Mouse (Mus musculus) forebrain, embryonic 15.5 days (tissue): ENCODE data around the gene Ddx52. TPM values are rescaled to one million over a fixed set of nuclear protein-coding genes. Genes with fewer than 3 reads are reported as not detected.

Source experiments
- ATAC-seq: fragments of 200-750 bp; cut with Nextera tagmentation; replicated peaks from 2 replicates; pipeline ENCODE4 v1.8.0; 2017; ENCODE audit warnings: mild to moderate bottlenecking, moderate TSS enrichment, moderate library complexity
- H3K27ac ChIP-seq: fragments of 300-500 bp; sonication (generic); replicated peaks from 2 replicates; pipeline ENCODE4 v1.5.1; 2015; ENCODE audit warnings: mild to moderate bottlenecking, inconsistent platforms
- H3K27me3 ChIP-seq: fragments of 300-500 bp; sonication (generic); 2 replicates; pipeline ENCODE4 v1.6.1; 2015; ENCODE audit warnings: inconsistent platforms
- H3K36me3 ChIP-seq: fragments of 300-500 bp; sonication (generic); 2 replicates; pipeline ENCODE4 v1.6.1; 2015; ENCODE audit warnings: mild to moderate bottlenecking, inconsistent platforms
- H3K4me1 ChIP-seq: fragments of 300-500 bp; sonication (generic); 2 replicates; pipeline ENCODE4 v1.6.1; 2015; ENCODE audit warnings: inconsistent platforms
- H3K4me2 ChIP-seq: fragments of 300-500 bp; sonication (generic); replicated peaks from 2 replicates; pipeline ENCODE4 v1.6.1; 2015; ENCODE audit warnings: mild to moderate bottlenecking, inconsistent platforms
- H3K4me3 ChIP-seq: fragments of 300-500 bp; sonication (generic); 2 replicates; pipeline ENCODE4 v1.5.1; 2015; ENCODE audit warnings: mild to moderate bottlenecking, inconsistent platforms
- H3K9ac ChIP-seq: fragments of 300-500 bp; sonication (generic); replicated peaks from 2 replicates; pipeline ENCODE4 v1.6.1; 2015; ENCODE audit warnings: mild to moderate bottlenecking, inconsistent platforms
- H3K9me3 ChIP-seq: fragments of 300-500 bp; sonication (generic); 2 replicates; pipeline ENCODE4 v1.6.1; 2016; ENCODE audit warnings: inconsistent platforms
- WGBS: fragments of 180-500 bp; shearing (Covaris S2); methylation state at CpG from one replicate; pipeline ENCODE4 v1.1.7; 2015; ENCODE audit warnings: mixed read lengths; 5-methylcytosine and 5-hydroxymethylcytosine counted together
- polyA plus RNA-seq: library from polyadenylated mRNA; unstranded; fragments of >200 nt; fragmentation: Nextera tagmentation; extraction: Ambion mirVana; gene quantifications from 2 replicates; pipeline ENCODE4 v1.2.1, GENCODE M21; 2015

The Ddx52 gene
- polyA plus RNA-seq, 1 experiment from 2014 or later: 31.4 TPM

GRCm38 (mm10) chr11:84001257-84001656, 59.4 kb downstream of the Ddx52 start:
- 97% methylated on average over 3 of the region's 3 CpGs for WGBS
- Histone ChIP-seq H3K9ac (no peak overlapping the region), H3K4me3 (no peak overlapping the region), H3K9me3 (no peaks in the 10 kb centered on the region), H3K27ac (no peak overlapping the region), H3K4me2 (no peak overlapping the region), H3K27me3 (no peaks in the 10 kb centered on the region), H3K36me3 (peaks cover 91% of the 10 kb centered on the region), H3K4me1 (peaks cover 11% of the 10 kb centered on the region; the same call in 1 of the 2 replicates)
- no peak for ATAC-seq

GRCm38 (mm10) chr11:84003986-84004385, 62.1 kb downstream of the Ddx52 start:
- Histone ChIP-seq H3K27ac (no peak overlapping the region), H3K4me3 (no peak overlapping the region), H3K27me3 (no peaks in the 10 kb centered on the region), H3K4me1 (peaks cover 6% of the 10 kb centered on the region; the same call in 1 of the 2 replicates), H3K9ac (no peak overlapping the region), H3K36me3 (peaks cover 81% of the 10 kb centered on the region), H3K9me3 (no peaks in the 10 kb centered on the region), H3K4me2 (no peak overlapping the region)
- ATAC-seq: no peak
- WGBS: 87% methylated on average over 6 of the region's 6 CpGs

- 88% methylated on average over 9 of the region's 9 CpGs for WGBS
- ATAC-seq: no peak
- H3K9ac ChIP-seq: no peak overlapping the region
- no peak overlapping the region for H3K27ac ChIP-seq
- peaks cover 53% of the 10 kb centered on the region for H3K36me3 ChIP-seq
- H3K4me1 ChIP-seq: peaks cover 43% of the 10 kb centered on the region
- no peaks in the 10 kb centered on the region for H3K9me3 ChIP-seq
- no peak overlapping the region for H3K4me3 ChIP-seq
- H3K27me3 ChIP-seq: no peaks in the 10 kb centered on the region
- H3K4me2 ChIP-seq: no peak overlapping the region
Measured at GRCm38 (mm10) chr11:84009001-84009400, 67.1 kb downstream of the Ddx52 start.

GRCm38 (mm10) chr11:84010411-84010810, 68.5 kb downstream of the Ddx52 start:
- 38% methylated on average over 9 of the region's 9 CpGs for WGBS
- Histone ChIP-seq H3K4me1 (peaks cover 51% of the 10 kb centered on the region), H3K4me3 (no peak overlapping the region), H3K27me3 (no peaks in the 10 kb centered on the region), H3K9ac (peak overlapping the region; percentile 23; the same call in 1 of the 2 replicates), H3K36me3 (peaks cover 39% of the 10 kb centered on the region), H3K4me2 (no peak overlapping the region), H3K9me3 (no peaks in the 10 kb centered on the region), H3K27ac (peak overlapping the region; percentile 87)
- ATAC-seq: no peak

- Histone ChIP-seq H3K36me3 (peaks cover 32% of the 10 kb centered on the region), H3K27ac (peak overlapping the region; percentile 87), H3K4me3 (0 out of 2 replicates have a peak overlapping the region, but pooled peaks have one; percentile 8), H3K9ac (peak overlapping the region; percentile 23; the same call in 1 of the 2 replicates), H3K9me3 (no peaks in the 10 kb centered on the region), H3K4me2 (peak overlapping the region; percentile 27), H3K27me3 (no peaks in the 10 kb centered on the region), H3K4me1 (peaks cover 51% of the 10 kb centered on the region)
- WGBS: 11% methylated on average over 12 of the region's 12 CpGs
- no peak; the same call in 1 of the 2 replicates for ATAC-seq
Measured at GRCm38 (mm10) chr11:84011050-84011449, 69.2 kb downstream of the Ddx52 start.

- Histone ChIP-seq H3K9me3 (no peaks in the 10 kb centered on the region), H3K27me3 (no peaks in the 10 kb centered on the region), H3K9ac (peak overlapping the region; percentile 23; the same call in 1 of the 2 replicates), H3K4me1 (peaks cover 51% of the 10 kb centered on the region), H3K4me3 (0 out of 2 replicates have a peak overlapping the region, but pooled peaks have one; percentile 8), H3K36me3 (peaks cover 28% of the 10 kb centered on the region), H3K4me2 (peak overlapping the region; percentile 27), H3K27ac (peak overlapping the region; percentile 87)
- ATAC-seq: no peak
- WGBS: 16% methylated on average over 2 of the region's 2 CpGs
Measured at GRCm38 (mm10) chr11:84011576-84011975, 69.7 kb downstream of the Ddx52 start.

Other genes starting within 250 kb of the Ddx52 start
- gene Wfdc17, start 238.1 kb upstream of the Ddx52 start, polyA plus RNA-seq: not detected in 2 replicates
- not detected in 2 replicates for gene Wfdc18, start 233.0 kb upstream of the Ddx52 start, polyA plus RNA-seq
- not detected in 2 replicates for gene Wfdc21, start 195.1 kb upstream of the Ddx52 start, polyA plus RNA-seq
- 42.4 TPM in 2 replicates for gene Heatr6, start 188.4 kb upstream of the Ddx52 start, polyA plus RNA-seq
- gene Hnf1b, start 92.0 kb upstream of the Ddx52 start, polyA plus RNA-seq: 0.08 TPM in 1 of 2 replicates, not detected in the other
- gene Synrg, start 22.4 kb downstream of the Ddx52 start, polyA plus RNA-seq: 33.5 and 34.3 TPM in 2 replicates
- 31.7 and 33.2 TPM in 2 replicates for gene Dusp14, start 127.2 kb downstream of the Ddx52 start, polyA plus RNA-seq
- gene Tada2a, start 187.5 kb downstream of the Ddx52 start, polyA plus RNA-seq: 37.5 and 38.4 TPM in 2 replicates
- 26.4 and 27.5 TPM in 2 replicates for gene Acaca, start 187.6 kb downstream of the Ddx52 start, polyA plus RNA-seq
- gene Gm11437, start 225.4 kb downstream of the Ddx52 start, polyA plus RNA-seq: not detected in 2 replicates